Mouse (Mus musculus) cerebellum, adult 11 months (tissue): Measurements from ENCODE around the gene Pdpk1.
"Not testable (repeated sequence)": the region's sequence is repeated elsewhere in the genome, so short reads cannot be mapped to it uniquely, and the experiment has no call there.

Experiments used
- DNase-seq: peaks from one replicate; pipeline ENCODE4 v3.0.0; 2022

Gene Pdpk1

DNA sequence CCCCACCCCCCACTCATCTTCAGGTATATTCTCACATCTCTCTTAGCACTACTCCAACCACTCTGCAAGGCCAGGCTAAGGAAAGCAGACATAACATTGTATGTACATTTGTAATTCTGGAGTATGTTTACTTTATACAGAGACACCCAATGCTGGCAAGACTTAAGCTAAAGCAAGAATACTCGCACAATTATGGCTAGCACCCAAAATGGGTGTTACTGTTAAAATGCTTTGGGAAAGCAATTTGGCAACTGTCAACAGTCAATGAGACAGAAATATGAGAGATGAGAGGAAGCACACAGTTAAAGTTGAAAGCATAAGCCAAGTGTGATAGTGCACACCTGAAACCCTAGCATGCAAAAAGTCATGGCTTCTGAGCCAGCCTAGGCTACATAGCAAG lies 39.5 kb downstream of the Pdpk1 start:
- DNase-seq = no peak

DNA sequence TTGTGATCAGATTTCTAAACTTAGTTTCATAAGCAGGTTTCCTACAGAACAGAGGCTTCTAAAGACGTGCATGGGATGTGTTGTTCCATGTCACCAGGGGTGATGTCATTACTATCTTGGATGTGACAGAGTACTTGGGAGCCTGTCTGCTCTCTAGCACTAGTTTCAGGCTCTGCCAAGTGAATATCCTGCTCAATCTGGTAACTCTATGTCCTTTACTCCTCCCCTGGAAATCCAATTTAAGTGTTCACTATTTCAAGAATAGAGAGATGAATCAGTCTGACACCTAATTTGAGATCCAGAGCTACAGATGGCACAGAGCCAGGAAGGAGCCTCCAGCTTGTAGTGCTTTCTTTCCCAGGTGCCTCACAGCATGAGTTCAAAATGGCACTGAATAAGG lies 41.8 kb downstream of the Pdpk1 start:
- DNase-seq = peak; percentile 36

DNA sequence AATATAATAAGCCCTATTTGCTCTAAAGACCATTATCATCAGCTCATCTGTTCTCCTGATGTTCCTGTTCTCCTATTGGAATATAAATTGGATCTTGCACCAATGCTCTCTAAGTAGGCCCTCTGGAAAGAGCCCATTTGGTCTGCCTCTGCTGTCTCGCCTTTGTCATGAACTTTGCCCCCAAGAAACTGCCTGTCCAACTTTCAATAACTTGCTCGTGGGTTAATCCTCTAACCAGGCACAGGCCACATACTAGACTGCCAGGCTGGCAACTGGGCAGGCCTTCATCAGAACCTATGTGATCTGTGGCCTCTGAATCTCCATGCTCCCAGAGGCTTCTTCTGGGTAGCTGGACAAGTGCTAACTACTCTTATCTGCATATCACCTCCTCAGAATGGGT lies 45.6 kb downstream of the Pdpk1 start:
- no peak for DNase-seq

GRCm38 (mm10) chr17:24098354-24098753 lies 52.4 kb downstream of the Pdpk1 start:
- DNase-seq = no peak

- no peak for DNase-seq
Measured at GRCm38 (mm10) chr17:24090575-24090974, 60.1 kb downstream of the Pdpk1 start.

DNA sequence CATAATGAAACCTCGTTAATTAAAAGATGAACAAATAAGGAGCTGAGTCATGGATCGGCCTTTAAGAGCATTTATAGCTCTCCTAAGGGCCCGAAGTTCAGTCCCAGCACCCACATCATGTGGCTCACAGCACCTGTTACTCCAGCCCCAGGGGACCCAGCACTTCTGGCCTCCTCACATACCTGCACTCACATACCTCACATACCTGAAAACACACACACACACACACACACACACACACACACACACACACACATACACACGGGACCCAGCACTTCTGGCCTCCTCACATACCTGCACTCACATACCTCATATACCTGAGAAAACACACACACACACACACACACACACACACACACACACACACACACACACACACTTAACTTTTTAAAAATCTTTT lies 64.3 kb downstream of the Pdpk1 start:
- not testable (repeated sequence) for DNase-seq

GRCm38 (mm10) chr17:24084593-24084992 lies 66.1 kb downstream of the Pdpk1 start:
- no peak for DNase-seq

GRCm38 (mm10) chr17:24077101-24077500 lies 73.6 kb downstream of the Pdpk1 start:
- DNase-seq = no peak

DNA sequence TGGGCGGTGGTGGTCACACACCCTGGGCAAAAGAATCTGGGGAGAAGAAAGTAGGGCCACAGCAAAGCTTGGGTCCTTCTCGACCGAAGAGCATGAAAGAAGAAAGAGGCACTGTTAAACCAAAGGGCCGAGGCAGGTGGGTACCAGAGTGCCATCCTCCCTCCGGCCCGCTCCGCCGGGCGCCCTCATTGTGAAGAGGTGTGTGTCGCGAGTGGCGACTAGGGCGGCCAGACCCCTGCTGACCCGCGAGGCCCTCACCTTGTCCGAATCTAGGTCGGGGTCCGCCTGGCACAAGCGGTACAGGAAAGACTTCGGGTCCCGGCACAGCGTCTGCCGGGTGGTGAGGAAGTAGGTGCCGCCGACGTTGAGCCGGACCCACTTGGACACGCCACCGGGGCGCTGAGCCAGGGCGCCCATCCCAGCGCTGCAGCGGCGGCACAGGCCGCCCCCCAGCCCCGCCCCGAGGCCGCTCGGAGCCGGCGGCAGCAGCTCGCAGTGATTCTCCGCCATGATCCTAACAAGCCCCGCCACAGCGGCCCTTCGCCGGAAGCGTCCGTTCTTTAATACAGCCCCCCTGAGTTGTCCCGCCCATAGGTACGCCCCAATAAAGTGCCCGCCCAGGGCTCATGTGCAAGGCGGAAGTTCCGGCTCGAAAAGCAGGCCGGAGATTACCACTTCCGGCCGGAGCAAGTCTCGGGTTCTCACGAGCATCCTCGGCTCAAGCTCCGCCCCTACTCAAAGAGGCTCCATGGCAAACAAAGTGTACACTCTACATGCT lies 77.6 kb downstream of the Pdpk1 start, which contains the start of gene Kctd5:
TSS of gene Kctd5 (minus strand) at position 567 of the 778 bp plus-strand sequence.
- peak; percentile 93 for DNase-seq

GRCm38 (mm10) chr17:24069531-24069930 lies 81.2 kb downstream of the Pdpk1 start:
- DNase-seq = no peak

DNA sequence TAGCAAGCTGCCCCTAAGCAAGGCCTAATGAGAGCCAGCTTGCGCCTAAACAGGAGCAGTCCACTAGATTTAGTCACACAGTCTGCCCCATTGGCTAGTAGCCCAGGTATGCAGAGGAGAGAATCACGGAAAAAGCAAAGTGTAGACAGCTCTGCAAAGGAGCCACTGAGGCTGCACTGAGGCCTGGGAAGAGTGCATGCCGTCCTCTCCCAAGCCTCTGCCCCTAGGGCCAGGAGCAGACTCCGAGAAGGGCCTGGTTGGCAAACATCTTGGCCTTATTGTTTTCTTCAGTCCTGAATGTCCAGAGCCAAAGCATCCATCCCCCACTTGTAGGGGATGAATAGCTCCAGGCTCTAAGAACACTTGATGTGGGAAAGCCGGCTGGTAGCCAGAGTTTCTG lies 82.5 kb downstream of the Pdpk1 start:
- no peak for DNase-seq

DNA sequence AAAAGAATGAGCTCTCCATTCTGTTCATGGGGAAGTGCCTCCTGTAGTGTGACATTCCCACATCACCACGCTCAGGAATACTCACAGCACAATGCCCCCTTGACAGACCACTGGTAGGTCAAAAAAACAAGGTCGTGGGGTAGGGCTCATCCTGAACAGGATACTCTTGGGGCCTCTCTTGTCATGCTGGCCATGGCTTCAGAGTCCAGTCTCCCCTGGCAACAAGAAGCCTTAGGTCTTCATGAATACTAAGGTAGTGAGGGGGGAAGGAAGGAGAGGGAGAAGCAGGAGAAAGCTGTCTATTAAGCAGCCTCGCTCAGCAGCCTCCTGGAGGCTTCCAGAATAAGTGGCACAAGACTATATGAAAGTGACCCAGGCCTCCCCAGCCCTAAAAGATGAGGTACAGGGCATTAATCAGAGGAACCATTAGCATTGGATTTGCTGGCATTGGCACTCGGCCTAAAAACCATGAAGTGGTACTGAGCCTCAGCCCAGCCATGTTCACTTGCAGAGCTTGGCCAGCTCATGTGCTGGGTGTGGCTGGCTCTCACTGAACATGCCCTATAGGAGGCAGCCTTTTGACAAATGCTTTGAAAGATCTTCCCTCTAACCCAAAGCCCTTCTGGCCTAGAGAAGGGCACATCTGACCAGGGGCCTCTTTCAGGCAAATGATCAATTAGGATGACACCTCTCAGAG lies 88.1 kb downstream of the Pdpk1 start:
- no peak for DNase-seq

GRCm38 (mm10) chr17:24057730-24058245 lies 92.9 kb downstream of the Pdpk1 start:
- DNase-seq = no peak

DNA sequence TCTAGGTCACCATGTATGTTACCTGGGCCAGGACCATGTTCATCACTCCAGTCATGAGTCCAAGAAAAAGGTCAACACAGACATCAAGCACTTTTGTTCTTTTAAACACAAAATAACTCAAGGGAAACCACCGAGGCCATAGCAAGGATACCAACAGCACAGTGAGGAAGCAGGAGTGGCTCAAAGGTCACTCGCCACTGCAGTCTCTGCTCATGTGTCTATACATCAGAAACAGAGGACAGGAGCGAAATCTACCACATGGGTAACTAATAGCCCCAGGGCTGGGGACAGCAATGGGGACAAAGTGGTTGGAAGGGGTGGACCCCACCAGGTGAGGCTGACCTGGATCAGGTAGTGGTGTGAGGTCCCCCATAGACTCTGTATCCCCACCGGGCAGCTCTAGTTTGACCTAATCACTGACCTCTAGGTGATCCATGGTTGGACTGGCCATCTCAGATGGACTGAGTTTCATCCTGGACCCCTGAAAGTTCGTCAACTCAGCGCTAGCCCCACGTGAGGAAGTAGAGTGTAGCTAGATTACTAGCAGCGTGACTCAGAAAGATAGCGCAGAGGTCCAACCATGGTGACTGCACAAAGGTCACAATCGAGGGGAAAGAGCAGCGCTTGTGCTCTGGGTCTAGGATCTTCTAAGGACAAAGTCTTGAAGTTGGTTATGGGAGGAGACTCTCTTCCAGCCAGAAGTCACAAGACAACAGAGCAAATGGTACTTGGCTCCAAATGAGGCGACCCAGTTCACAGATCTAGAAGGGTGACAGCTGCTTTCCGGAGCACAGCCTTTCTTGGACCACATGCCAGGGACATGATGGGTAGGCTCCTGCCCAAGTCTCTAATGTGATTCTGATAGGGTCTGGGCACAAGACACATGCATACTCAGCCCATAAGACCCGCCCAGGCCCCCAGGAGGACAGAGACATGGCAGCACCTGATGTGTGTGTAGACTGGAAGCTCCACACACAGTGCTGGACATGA lies 93.8 kb downstream of the Pdpk1 start:
- DNase-seq = no peak

- DNase-seq = no peak
Measured at GRCm38 (mm10) chr17:24049008-24049407, 101.7 kb downstream of the Pdpk1 start.

DNA sequence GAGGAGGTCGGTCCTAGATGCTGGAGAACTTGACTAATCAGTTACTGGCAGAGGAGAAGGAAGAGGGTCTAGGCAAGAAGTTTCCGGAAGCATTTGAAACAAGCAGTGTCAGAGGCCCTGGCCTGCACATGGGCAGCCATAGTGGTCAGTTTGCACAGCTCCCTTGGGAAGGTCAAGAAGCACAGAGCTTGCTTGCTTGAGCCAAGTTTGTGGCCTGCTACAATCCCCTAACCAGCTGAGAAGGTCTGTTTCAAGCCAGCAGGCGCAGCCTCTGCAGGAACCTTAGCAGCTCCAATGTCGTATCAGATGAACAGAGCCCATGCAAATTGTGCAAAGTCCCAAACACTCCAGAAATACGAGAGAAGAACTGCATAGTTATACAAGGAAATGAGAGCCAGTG lies 102.7 kb downstream of the Pdpk1 start:
- no peak for DNase-seq

GRCm38 (mm10) chr17:24046026-24046425 lies 104.7 kb downstream of the Pdpk1 start:
- no peak for DNase-seq

DNA sequence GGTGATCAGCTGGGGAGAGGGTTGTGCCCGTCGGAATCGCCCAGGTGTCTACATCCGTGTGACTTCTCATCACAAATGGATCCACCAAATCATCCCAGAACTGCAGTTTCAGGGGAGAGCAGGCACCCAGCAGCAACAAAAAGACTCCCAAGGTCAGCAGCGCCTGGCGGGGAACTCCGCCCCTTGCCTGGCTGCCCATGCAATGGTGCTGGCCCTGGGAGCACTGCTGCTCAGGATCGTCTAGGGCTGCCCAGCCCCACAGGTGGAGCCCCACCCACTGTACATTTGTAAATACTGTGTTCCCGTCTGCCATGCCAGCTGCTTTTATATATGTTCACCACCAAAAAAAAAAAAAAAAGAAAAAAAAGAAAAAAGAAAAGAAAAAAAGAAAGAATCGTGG lies 105.1 kb downstream of the Pdpk1 start:
- DNase-seq = no peak

DNA sequence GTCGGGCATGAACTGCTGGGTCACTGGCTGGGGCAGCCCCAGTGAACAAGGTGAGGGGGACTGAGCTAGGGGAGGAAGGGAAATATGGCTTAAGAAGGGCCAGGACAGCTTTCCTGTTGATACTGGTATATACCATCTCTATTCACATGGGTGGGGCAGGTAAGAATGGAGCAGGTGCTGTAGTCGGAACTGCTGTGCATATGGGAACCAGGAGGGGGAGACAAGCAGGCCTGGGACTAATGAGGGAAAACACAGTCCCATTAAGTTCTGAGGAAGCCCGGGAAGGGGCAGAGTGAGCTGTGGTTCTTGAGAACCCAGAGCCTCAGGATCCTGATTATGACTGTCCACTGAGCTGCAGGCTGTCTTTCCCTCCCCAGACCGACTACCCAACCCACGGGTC lies 106.2 kb downstream of the Pdpk1 start:
- DNase-seq = no peak

DNA sequence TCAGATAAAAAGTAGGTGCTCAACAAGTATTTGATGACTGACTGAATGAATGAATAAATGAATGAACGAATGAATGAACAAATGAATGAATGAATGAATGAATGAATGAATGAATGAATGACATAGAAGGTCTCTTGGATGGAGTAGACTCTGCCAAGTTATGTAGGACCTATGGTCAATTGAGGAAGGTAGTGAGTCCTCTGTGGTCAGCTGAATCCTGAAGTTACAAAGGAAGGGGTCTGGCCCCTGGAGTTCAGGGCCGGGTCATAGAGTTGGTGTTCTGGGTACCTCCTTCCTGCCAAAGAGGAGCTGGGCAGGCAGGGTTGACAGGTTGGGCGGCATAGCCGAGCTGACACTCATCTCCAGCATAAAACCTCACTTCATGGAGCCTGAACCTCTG lies 112.9 kb downstream of the Pdpk1 start, which contains the start of gene Prss27:
TSS of gene Prss27 (plus strand) at position 301 of the 400 bp plus-strand sequence.
- DNase-seq = no peak

GRCm38 (mm10) chr17:24037360-24037759 lies 113.4 kb downstream of the Pdpk1 start:
- DNase-seq = no peak

DNA sequence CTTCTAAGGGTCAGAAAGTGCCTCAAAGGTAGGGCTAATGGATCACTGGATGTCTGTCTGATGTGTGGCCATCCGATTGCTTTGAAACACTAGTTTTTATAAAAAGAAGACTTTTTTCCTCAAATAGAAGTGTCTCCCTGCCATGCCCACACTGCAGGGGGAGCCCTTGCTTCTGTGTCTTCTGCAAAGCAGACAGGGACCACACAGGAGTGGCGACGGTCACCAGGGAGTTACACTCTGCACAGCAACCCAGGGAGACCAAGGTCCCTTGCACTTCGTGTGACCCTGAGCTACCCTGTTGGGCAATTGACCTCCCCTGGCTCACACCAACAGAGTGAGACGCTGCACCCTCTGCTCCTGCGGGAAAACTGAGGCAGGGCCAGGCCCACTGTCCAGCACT lies 113.8 kb downstream of the Pdpk1 start:
- no peak for DNase-seq

GRCm38 (mm10) chr17:24035087-24035486 lies 115.6 kb downstream of the Pdpk1 start:
- no peak for DNase-seq
